Mouse (Mus musculus) mature B cell (primary cell): Measurements from ENCODE around the gene Gmppa.

Experiments used
- in situ Hi-C: fragments of 300-500 bp; cut with MboI; formaldehyde crosslinking; loops from 2 replicates; pipeline ENCODE4 v1.14.3; 2019

Gmppa gene

GRCm38 (mm10) chr1:75435475-75436328 is at the start of gene Gmppa:
TSS of gene Gmppa (plus strand) at chr1:75435930.
- in situ Hi-C loops: no loop called here

- in situ Hi-C loops: no loop called here
These were observed 49.6 kb upstream of the Gmppa start for GRCm38 (mm10) chr1:75386149-75386548.

- in situ Hi-C loops: no loop called here
These were observed 48.2 kb upstream of the Gmppa start for GRCm38 (mm10) chr1:75387469-75387928.

GRCm38 (mm10) chr1:75387929-75388897 is 47.5 kb upstream of the Gmppa start:
- in situ Hi-C loops: no loop called here

- in situ Hi-C loops: no loop called here
These were observed 46.7 kb upstream of the Gmppa start for GRCm38 (mm10) chr1:75388898-75389515.

- in situ Hi-C loops: no loop called here
These were observed 42.6 kb upstream of the Gmppa start for GRCm38 (mm10) chr1:75393139-75393538.

GRCm38 (mm10) chr1:75393846-75394245 is 41.9 kb upstream of the Gmppa start:
- in situ Hi-C loops: no loop called here

GRCm38 (mm10) chr1:75398761-75399402 is 36.8 kb upstream of the Gmppa start:
- in situ Hi-C loops: no loop called here

GRCm38 (mm10) chr1:75399755-75400492 is 35.8 kb upstream of the Gmppa start:
- in situ Hi-C loops: no loop called here

GRCm38 (mm10) chr1:75400493-75401115 is 35.1 kb upstream of the Gmppa start:
- in situ Hi-C loops: no loop called here

GRCm38 (mm10) chr1:75405547-75405946 is 30.2 kb upstream of the Gmppa start:
- in situ Hi-C loops: no loop called here

GRCm38 (mm10) chr1:75406173-75406572 is 29.6 kb upstream of the Gmppa start:
- in situ Hi-C loops: no loop called here

- in situ Hi-C loops: no loop called here
These were observed 28.7 kb upstream of the Gmppa start for GRCm38 (mm10) chr1:75407056-75407455.

GRCm38 (mm10) chr1:75408210-75408609 is 27.5 kb upstream of the Gmppa start:
- in situ Hi-C loops: no loop called here

- in situ Hi-C loops: no loop called here
These were observed 25.8 kb upstream of the Gmppa start for GRCm38 (mm10) chr1:75409950-75410349.

GRCm38 (mm10) chr1:75412196-75412595 is 23.5 kb upstream of the Gmppa start:
- in situ Hi-C loops: no loop called here

- in situ Hi-C loops: no loop called here
These were observed 22.0 kb upstream of the Gmppa start for GRCm38 (mm10) chr1:75413749-75414148.

GRCm38 (mm10) chr1:75421794-75422193 is 13.9 kb upstream of the Gmppa start:
- in situ Hi-C loops: no loop called here

GRCm38 (mm10) chr1:75422216-75422822 is 13.4 kb upstream of the Gmppa start:
- in situ Hi-C loops: no loop called here
